Mouse (Mus musculus): ENCODE measurements at regions not wholly inside any gene's neighbourhood (a gene's known extent, or its start where the extent isn't known, plus 50 kb on each side); places are given as distances from the start of the nearest gene placed in this dataset.

- no peak for DNase-seq
Observed at GRCm38 (mm10) chr4:124053340-124054038, 135.7 kb upstream of the 4930535I16Rik start.

- DNase-seq, result peak; percentile 8
Observed at GRCm38 (mm10) chr4:124052387-124052786, 134.6 kb upstream of the 4930535I16Rik start.

GRCm38 (mm10) chr4:124048348-124048831 is 130.6 kb upstream of the 4930535I16Rik start:
- no peak for DNase-seq

- no peak for DNase-seq
Observed at GRCm38 (mm10) chr4:124047898-124048297, 130.1 kb upstream of the 4930535I16Rik start.

GRCm38 (mm10) chr4:124036483-124036882 is 118.7 kb upstream of the 4930535I16Rik start:
- DNase-seq, result no peak

- no peak for DNase-seq
Observed at GRCm38 (mm10) chr4:124035657-124036061, 117.8 kb upstream of the 4930535I16Rik start.

GRCm38 (mm10) chr4:124035192-124035591 is 117.4 kb upstream of the 4930535I16Rik start:
- DNase-seq, result no peak

GRCm38 (mm10) chr4:124028061-124028460 is 110.2 kb upstream of the 4930535I16Rik start:
- no peak for DNase-seq

- DNase-seq, result no peak
Observed at GRCm38 (mm10) chr4:124016401-124016800, 98.6 kb upstream of the 4930535I16Rik start.

- no peak for DNase-seq
Observed at GRCm38 (mm10) chr4:124015323-124015722, 97.5 kb upstream of the 4930535I16Rik start.

GRCm38 (mm10) chr4:124012406-124012805 is 94.6 kb upstream of the 4930535I16Rik start:
- DNase-seq, result no peak

- DNase-seq, result no peak
Observed at GRCm38 (mm10) chr4:124008725-124009124, 90.9 kb upstream of the 4930535I16Rik start.

- DNase-seq, result no peak
Observed at GRCm38 (mm10) chr4:124005626-124006315, 87.9 kb upstream of the 4930535I16Rik start.

- no peak for DNase-seq
Observed at GRCm38 (mm10) chr4:124002760-124003159, 84.9 kb upstream of the 4930535I16Rik start.

- DNase-seq, result no peak
Observed at GRCm38 (mm10) chr4:124002105-124002504, 84.3 kb upstream of the 4930535I16Rik start.

- DNase-seq, result no peak
Observed at GRCm38 (mm10) chr4:123995815-123996214, 78.0 kb upstream of the 4930535I16Rik start.

GRCm38 (mm10) chr4:123991223-123991622 is 73.4 kb upstream of the 4930535I16Rik start:
- DNase-seq, result no peak

- no peak for DNase-seq
Observed at GRCm38 (mm10) chr4:123990293-123991185, 72.7 kb upstream of the 4930535I16Rik start.
